Mouse (Mus musculus) embryo, embryonic 11.5 days (tissue): ENCODE measurements around the gene Cadm1.

Source experiments
- DNase-seq: peaks from one replicate; pipeline ENCODE4 v3.0.0-alpha.2; 2012; ENCODE audit warnings: low read depth, low spot score

Cadm1 gene

DNA sequence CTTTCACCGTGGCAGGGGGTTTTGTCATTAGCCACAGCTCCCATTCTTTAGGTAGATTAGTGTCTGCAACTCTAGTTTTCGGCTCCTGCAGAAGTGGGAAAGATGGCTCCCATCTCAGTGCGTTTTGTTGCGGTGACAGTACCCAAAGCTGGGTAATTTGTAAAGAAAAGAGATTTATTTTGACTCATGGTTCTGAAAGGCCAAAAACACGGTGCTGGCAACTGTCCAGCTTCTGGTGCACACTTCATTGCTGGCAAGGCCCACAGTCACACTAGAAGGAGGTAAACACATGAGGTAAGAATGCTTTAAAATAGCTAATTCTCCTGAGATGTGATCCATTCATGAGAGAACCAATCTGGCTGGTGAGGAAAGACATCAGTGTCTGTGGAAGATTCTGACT is 18.9 kb downstream of the Cadm1 start:
- no peak for DNase-seq

DNA sequence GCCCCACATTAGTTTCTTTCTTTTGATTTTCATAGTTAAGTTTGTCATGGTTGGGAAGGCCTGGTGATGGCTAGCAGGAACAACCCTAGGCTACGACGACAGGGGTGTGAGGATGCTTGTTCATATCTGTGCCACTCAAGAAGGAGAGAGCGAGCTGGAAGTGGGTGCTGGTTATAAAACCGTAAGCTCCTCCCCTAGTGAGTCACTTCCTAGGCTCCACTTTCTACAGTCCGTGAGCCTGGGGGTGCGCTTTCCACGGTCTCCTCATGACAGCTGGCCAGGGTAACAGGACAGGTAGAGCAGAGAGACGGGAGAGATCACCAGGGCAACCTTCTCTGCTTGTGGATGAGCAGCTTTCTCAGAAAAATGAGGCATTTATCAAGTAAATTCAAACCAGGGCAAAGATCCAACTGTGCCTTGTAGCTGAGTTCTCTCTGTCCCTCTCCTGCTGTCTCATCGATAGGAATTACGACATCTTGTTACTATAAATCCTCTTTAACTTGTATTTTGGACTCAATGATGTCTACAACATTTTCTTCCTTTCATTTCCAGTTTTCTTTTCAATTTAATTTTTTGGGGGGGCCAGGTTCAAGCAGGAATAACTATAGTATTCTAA is 23.1 kb downstream of the Cadm1 start:
- DNase-seq, result no peak

GRCm38 (mm10) chr9:47560726-47561125 is 30.8 kb downstream of the Cadm1 start:
- no peak for DNase-seq

DNA sequence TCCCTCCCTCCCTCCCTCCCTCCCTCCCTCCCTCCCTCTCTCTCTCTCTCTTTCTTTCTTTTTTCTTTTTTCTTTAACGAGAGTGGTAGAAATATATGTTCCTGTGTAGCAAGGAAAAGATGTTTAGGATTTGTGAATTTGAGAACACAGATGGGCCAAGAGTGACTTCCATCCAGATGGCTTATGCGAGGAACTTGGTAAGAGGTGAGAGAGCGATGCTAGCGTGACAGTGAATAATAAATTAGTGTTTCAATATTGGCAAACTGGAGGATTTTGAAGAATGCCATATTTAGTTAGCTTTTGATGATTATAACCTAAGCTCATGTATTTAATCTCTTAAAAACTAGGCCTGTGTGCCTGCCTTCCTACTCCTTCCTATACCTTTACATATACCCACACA is 31.6 kb downstream of the Cadm1 start:
- DNase-seq, result no peak

- DNase-seq, result no peak
These were observed 35.1 kb downstream of the Cadm1 start for GRCm38 (mm10) chr9:47565088-47565487.

DNA sequence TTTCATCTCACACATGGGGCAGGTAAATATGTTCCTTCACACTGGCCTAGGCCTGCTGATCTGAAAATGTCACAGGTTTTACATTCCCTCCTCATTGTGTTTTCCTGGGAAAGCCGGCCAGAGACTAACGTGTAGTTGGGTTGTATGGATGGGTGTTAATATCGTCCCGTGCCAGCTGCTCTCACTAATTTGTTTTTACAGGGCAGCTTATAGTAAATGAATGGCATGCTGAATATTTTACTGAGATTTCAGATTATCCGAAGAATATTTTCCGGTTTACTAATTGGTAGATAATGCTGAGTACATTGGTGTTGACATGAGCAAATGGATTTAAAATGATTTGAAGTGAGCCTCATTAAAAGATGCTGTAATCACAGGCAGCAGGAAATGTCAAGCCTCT is 37.9 kb downstream of the Cadm1 start:
- no peak for DNase-seq

- DNase-seq, result no peak
These were observed 40.2 kb downstream of the Cadm1 start for GRCm38 (mm10) chr9:47570184-47570583.

DNA sequence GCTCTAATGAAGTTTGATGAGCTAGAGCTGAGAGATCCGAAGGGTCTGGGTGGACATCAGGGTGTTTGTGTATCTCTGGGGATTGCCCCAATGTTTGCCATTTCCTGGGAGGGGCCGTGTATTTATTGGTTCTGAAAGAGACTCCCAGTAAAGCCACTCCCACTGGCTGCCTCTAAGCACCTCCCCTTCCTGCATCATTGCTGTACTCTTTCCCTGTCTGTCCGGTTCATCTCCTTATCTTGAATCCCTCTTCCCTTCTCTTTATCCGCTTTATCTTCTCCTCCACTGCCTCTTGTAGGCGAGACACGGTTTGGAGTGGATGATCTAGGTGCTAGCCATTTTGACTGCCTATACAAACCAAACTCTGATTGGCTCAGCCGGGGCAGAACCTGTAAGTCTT is 41.5 kb downstream of the Cadm1 start:
- no peak for DNase-seq

GRCm38 (mm10) chr9:47572132-47572531 is 42.2 kb downstream of the Cadm1 start:
- no peak for DNase-seq

- no peak for DNase-seq
These were observed 43.5 kb downstream of the Cadm1 start for GRCm38 (mm10) chr9:47573456-47573855.

GRCm38 (mm10) chr9:47574710-47575414 is 44.9 kb downstream of the Cadm1 start:
- DNase-seq, result no peak

- DNase-seq, result no peak
These were observed 45.8 kb downstream of the Cadm1 start for GRCm38 (mm10) chr9:47575764-47576163.

DNA sequence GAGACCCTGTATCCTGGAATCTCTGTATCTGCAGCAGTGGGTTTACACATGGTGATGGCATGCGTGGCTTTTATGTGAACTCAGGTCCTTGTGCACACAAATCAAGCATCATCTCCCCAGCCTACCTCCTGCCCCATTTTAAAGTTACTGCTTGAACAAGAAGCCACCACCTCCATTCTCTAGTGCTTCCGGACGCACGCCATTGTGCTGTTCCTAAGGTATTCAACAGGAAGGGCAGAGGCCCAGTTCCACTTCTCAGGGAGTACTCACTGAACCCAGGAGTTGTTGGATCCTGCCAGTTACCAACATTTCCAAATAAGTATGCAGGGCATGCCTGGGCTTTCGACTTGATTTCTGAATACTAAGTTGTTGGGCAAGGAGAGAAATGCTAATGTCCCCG is 49.5 kb downstream of the Cadm1 start:
- DNase-seq, result no peak

DNA sequence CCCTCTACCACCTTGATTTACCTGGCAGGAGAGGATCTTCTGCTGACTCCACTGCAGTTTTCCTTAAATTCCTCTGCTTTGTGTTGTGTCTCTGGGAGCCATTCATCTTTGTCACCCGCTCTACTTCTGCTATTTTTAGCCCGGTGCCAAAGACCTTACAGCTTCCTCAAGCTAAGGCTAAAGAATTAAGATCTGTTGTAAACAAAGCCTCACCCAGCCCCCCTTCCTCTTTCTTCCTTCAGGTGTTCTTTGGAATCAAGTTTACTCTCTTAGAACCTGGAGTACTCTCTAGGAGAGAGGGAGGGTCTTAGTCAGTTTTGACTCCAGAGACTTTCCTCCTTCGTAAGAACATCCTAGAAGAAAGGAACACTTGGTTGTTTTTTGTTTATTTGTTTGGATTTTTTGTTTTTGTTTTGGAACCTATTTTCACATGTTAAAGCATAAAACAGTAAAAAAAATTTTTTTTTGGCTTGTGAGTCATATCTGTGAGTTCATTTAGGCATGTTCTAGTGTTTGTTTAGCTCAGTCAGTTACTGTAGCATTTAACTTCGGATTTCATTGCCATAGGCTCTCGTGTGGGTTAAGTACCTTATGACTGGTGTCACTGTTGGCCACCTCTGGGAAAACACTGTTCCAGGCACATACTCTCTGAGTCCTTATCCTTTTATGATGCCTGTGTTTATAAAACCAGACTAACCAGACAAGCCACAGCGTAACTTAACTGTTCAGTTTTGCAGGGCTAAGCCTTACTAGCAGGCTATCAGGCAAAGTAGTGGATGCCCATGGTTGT is 51.8 kb downstream of the Cadm1 start:
- DNase-seq, result no peak

DNA sequence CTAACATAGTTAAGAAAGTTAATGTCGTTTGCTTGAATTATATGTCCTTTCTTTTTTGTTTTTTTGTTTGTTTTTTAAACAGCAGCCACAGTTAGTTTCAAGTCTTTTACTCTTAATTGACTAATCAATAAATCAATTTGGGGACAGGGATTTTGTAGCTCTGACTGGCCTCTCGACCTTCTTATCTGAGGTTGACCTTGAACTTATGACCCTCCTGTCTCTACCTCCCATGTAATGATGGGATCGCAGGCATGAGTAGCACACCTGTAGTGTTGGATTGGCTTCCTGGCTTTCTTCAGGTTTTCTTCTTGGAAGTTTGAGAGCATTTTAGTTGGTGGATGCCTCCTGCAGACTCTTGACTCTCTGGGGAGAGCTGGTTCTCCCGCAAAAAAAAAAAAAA is 53.3 kb downstream of the Cadm1 start:
- DNase-seq, result no peak

DNA sequence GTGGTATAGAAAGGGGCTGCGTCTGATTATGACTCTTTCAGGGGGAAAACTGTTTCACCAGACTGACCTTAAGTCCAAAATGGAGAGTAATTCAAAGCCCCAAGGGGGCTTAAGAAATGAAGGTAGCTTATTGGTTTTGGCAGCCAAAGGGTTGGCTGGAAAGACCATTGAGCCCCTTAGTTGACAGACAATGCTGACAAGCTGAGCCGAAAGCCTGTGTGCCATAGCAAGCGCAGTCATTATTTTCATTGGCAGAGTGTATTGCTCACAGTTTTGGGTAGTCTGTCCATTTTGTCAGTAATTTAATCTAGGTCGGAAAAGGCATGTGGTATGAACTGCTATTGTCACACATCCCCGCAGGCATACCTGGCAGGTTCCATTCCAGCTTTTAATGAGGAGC is 56.2 kb downstream of the Cadm1 start:
- DNase-seq, result no peak

- DNase-seq, result no peak
These were observed 56.9 kb downstream of the Cadm1 start for GRCm38 (mm10) chr9:47586839-47587238.

DNA sequence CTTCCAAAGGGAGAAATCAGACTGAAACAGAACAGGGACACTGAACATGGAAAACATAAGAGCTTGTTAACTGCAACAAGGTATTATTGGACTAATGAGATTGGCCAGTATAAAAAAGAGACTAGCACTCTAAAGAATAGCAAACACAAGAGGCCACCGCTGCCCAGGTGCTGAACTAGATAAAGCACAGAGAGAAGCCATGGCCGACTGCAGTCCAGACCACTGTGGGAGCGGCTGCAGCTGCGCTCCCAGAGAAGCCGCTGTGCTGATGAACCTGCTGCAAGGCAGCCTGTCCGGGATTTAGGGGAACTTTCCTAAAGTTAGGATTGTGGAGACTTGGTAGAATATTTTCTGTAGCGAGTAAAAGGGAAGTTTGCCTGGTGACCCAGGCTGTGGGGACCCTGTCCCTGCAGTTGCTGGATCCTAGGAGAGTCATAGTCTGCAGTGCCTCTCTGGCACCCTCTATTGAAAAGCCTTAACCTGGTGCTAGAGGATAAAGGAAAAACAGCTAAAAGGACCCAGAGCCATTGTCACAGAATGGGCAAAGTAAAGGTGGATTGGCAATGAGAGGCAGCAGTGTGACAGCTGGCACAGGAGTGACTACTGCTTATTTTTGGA is 57.7 kb downstream of the Cadm1 start:
- DNase-seq, result no peak

GRCm38 (mm10) chr9:47589832-47590231 is 59.9 kb downstream of the Cadm1 start:
- DNase-seq, result no peak

GRCm38 (mm10) chr9:47601541-47601940 is 71.6 kb downstream of the Cadm1 start:
- DNase-seq, result no peak

DNA sequence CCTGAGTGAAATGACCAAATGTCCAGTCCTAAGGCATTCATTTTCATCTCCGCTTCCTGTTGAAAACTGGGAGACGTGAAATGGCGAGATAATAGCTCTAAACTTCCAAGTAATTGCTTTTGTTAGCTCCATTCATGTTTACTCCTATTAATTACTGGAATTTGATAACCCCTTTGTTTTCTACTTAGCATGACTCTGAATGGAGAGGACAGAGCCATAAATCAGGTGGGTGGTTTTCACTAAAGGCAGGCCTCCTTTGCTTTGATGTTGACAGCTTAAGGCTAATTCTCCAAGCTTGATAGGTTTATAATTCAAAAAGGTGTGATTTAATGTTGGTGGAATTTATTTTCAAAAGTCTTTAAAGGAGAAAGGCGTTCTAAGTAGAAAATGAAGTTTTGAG is 74.0 kb downstream of the Cadm1 start:
- no peak for DNase-seq

GRCm38 (mm10) chr9:47605628-47606027 is 75.7 kb downstream of the Cadm1 start:
- DNase-seq, result no peak
